Mouse (Mus musculus): ENCODE measurements at regions not wholly inside any gene's neighbourhood (a gene's known extent, or its start where the extent isn't known, plus 50 kb on each side); places are given as distances from the start of the nearest gene placed in this dataset.

DNA sequence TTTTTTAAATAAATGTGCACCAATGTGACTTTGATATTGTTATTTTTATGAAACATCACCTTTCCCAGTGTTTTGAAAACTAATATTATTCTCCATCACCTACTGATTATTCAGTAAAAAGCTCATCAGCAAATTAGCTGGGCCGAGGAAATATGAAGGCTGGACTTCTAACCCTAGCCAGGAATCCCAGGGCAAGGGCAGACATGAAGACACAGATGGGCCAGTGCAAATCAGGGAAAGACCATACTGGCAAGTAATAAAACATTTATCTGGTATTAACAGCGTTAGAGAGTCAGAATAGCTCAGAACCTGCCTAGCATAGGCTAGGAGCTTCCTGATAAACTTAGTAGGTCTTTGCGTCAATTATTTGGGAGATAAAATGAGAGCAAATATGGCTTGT, 590.3 kb upstream of the Cenpq start:
- WGBS: 81% methylated on average over 3 of the region's 3 CpGs
- DNase-seq (ENCODE audit: low spot score) (no peak), ATAC-seq (replicated peaks; ENCODE audit: low FRiP score, low read depth) (no peak)
- H3K4me1 ChIP-seq (replicated peaks; ENCODE audit: insufficient read depth, low read length): no peaks in the 10 kb centered on the region
- no peak overlapping the region for H3K4me3 ChIP-seq (replicated peaks; ENCODE audit: low read depth, low read length)
- TF ChIP-seq CTCF (IDR thresholded peaks at IDR 0.05; ENCODE audit: low read depth): no peak
- H3K36me3 ChIP-seq (ENCODE audit: insufficient read depth, low read length): no peaks in the 10 kb centered on the region
- H3K9me3 ChIP-seq (replicated peaks; ENCODE audit: low read length): no peaks in the 10 kb centered on the region
- H3K9ac ChIP-seq (ENCODE audit: low read depth, low read length): no peak overlapping the region
- H3K4me2 ChIP-seq (ENCODE audit: low read length): no peak overlapping the region
- H3K27ac ChIP-seq: no peak overlapping the region
- no peaks in the 10 kb centered on the region for H3K27me3 ChIP-seq (ENCODE audit: insufficient read depth, low read length)

DNA sequence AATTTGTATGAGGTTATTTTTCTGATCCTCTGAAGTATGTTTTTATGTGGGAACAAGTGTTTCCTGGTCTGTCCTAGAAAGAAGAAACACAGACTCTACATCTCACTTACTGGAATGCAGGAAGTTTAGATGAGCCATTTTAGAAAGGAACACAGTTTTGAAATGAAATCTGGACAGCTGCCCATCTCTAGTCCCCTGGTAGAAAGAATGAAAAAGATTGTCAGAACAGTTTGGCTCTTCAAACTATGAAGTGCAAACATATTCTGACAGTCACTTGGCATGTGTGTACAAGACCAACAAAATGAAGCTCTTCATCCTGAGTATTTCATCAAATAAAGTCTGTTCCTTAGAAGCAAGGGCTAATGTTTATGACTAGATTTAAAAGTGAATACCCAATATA, 577.2 kb upstream of the Cenpq start:
- H3K4me2 ChIP-seq (ENCODE audit: low read length): no peak overlapping the region
- H3K36me3 ChIP-seq (ENCODE audit: insufficient read depth, low read length): no peaks in the 10 kb centered on the region
- H3K4me3 ChIP-seq (replicated peaks; ENCODE audit: low read depth, low read length): no peak overlapping the region
- no peaks in the 10 kb centered on the region for H3K9me3 ChIP-seq (replicated peaks; ENCODE audit: low read length)
- no peak for TF ChIP-seq CTCF (IDR thresholded peaks at IDR 0.05; ENCODE audit: low read depth)
- no peaks in the 10 kb centered on the region for H3K4me1 ChIP-seq (replicated peaks; ENCODE audit: insufficient read depth, low read length)
- no peak for ATAC-seq (replicated peaks; ENCODE audit: low FRiP score, low read depth)
- no peak for DNase-seq (ENCODE audit: low spot score)
- no peak overlapping the region for H3K27ac ChIP-seq
- no peaks in the 10 kb centered on the region for H3K27me3 ChIP-seq (ENCODE audit: insufficient read depth, low read length)
- H3K9ac ChIP-seq (ENCODE audit: low read depth, low read length): no peak overlapping the region

DNA sequence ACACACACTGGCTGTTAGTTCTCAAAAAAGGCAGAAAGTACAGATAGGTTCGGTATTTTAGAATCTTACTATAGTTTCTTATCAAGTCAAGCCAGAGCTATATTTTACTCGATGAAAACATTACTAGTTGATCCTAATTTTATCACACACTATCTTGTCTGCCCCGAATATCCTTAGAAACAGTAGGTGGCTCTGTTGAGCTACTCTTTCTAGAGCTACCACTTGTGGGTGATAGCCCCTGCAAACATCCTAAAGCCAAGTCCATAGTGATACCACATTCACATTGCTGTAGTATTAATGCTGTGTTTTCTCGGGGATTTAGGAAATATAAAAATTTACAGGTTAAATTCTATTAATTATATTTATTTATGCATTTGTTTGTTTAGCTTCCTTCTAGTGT, 570.2 kb upstream of the Cenpq start:
- Histone ChIP-seq H3K4me3 (replicated peaks; ENCODE audit: low read depth, low read length) (no peak overlapping the region), H3K27me3 (ENCODE audit: insufficient read depth, low read length) (no peaks in the 10 kb centered on the region), H3K36me3 (ENCODE audit: insufficient read depth, low read length) (no peaks in the 10 kb centered on the region), H3K4me2 (ENCODE audit: low read length) (no peak overlapping the region), H3K27ac (no peak overlapping the region), H3K4me1 (replicated peaks; ENCODE audit: insufficient read depth, low read length) (no peaks in the 10 kb centered on the region), H3K9me3 (replicated peaks; ENCODE audit: low read length) (no peaks in the 10 kb centered on the region), H3K9ac (ENCODE audit: low read depth, low read length) (no peak overlapping the region)
- ATAC-seq (replicated peaks; ENCODE audit: low FRiP score, low read depth) (no peak), DNase-seq (ENCODE audit: low spot score) (peak; percentile 35)
- peak; percentile 55 for TF ChIP-seq CTCF (IDR thresholded peaks at IDR 0.05; ENCODE audit: low read depth)
- WGBS: 42% methylated on average over 4 of the region's 4 CpGs
